Mouse (Mus musculus) embryonic facial prominence, embryonic 10.5 days (tissue): Measurements from ENCODE around the gene Rhbdd1. TPM values are rescaled to one million over a fixed set of nuclear protein-coding genes. Genes with fewer than 3 reads are reported as not detected.

Experiments used
- DNase-seq: peaks from one replicate; pipeline ENCODE4 v3.0.0-alpha.2; 2017; ENCODE audit warnings: low spot score
- H3K27ac ChIP-seq: fragments of 300-500 bp; sonication (generic); replicated peaks from 2 replicates; pipeline ENCODE4 v1.5.1; 2016; ENCODE audit warnings: mild to moderate bottlenecking
- H3K27me3 ChIP-seq: fragments of 300-500 bp; sonication (generic); replicated peaks from 2 replicates; pipeline ENCODE4 v1.6.1; 2016; ENCODE audit warnings: low read depth, mild to moderate bottlenecking; ENCODE audit not compliant: poor library complexity, severe bottlenecking
- H3K36me3 ChIP-seq: fragments of 300-500 bp; sonication (generic); replicated peaks from 2 replicates; pipeline ENCODE4 v1.6.1; 2016; ENCODE audit warnings: mild to moderate bottlenecking, moderate library complexity
- H3K4me1 ChIP-seq: fragments of 300-500 bp; sonication (generic); 2 replicates; pipeline ENCODE4 v1.6.1; 2016
- H3K4me3 ChIP-seq: fragments of 300-500 bp; sonication (generic); 2 replicates; pipeline ENCODE4 v1.5.1; 2016; ENCODE audit warnings: mild to moderate bottlenecking, moderate library complexity
- H3K9me3 ChIP-seq: fragments of 300-500 bp; sonication (generic); 2 replicates; pipeline ENCODE4 v1.6.1; 2016; ENCODE audit warnings: mild to moderate bottlenecking
- WGBS: fragments of 180-500 bp; shearing (Covaris S2); methylation state at CpG from one replicate; pipeline ENCODE4 v1.1.7; 2016; 5-methylcytosine and 5-hydroxymethylcytosine counted together
- polyA plus RNA-seq: library from polyadenylated mRNA; unstranded; fragments of >200 nt; fragmentation: Nextera tagmentation; extraction: Ambion mirVana; gene quantifications from 2 replicates; pipeline ENCODE4 v1.2.1, GENCODE M21; 2016

Gene Rhbdd1
- 8.9 and 10.1 TPM in 2 replicates for polyA plus RNA-seq

DNA sequence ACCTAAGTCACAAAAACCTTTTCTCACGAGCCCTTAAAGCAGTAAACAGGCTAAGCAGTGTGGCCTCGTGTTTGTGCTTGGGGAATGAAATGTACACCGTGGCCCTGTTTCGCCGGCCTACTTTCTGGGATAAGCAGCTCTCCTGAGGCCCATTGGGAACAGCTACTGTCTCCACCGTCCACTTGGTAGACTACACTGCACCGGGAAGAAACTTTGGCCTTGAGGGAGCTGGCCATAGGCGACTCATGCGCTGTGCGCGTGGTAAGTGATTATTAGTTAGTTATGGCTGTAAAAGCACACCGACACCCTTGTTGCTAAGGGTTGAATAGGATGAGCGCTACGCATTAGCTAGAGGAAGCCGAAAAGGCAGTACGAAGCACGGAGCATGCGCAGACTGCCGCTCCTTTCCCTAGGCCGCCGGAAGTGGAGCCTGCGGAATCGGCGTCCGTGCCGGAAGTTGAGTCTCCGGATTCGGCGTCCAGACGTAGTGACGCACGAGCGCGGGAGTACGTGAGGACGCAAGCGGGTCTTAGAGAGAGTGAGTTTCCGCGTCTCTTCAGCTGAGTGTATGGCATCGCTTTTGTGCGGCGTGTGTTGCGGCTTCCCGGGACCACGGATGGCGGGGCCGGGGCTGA, at the start of gene Rhbdd1:
TSS of gene Rhbdd1 (plus strand) at position 342 of the 635 bp plus-strand sequence.
- WGBS: 5% methylated on average over 47 of the region's 47 CpGs
- peak; percentile 96 for DNase-seq
- Histone ChIP-seq H3K4me1 (peaks cover 24% of the 10 kb centered on the region), H3K27ac (peak within 1 kb of the TSS; percentile 98), H3K4me3 (peak within 1 kb of the TSS; percentile 89), H3K27me3 (no peaks in the 10 kb centered on the region), H3K9me3 (no peaks in the 10 kb centered on the region), H3K36me3 (no peaks in the 10 kb centered on the region)

GRCm38 (mm10) chr1:82267547-82267946, 48.7 kb upstream of the Rhbdd1 start:
- Histone ChIP-seq H3K27ac (no peak overlapping the region), H3K27me3 (no peaks in the 10 kb centered on the region), H3K9me3 (no peaks in the 10 kb centered on the region), H3K4me1 (peaks cover 6% of the 10 kb centered on the region), H3K36me3 (peaks cover 16% of the 10 kb centered on the region; the same call in 1 of the 2 replicates), H3K4me3 (no peak overlapping the region)
- DNase-seq: no peak
- 79% methylated on average over 4 of the region's 4 CpGs for WGBS

- Histone ChIP-seq H3K27me3 (no peaks in the 10 kb centered on the region), H3K4me3 (no peak overlapping the region), H3K27ac (no peak overlapping the region), H3K36me3 (peaks cover 22% of the 10 kb centered on the region), H3K4me1 (peaks cover 20% of the 10 kb centered on the region), H3K9me3 (no peaks in the 10 kb centered on the region)
- 74% methylated on average over 5 of the region's 5 CpGs for WGBS
- DNase-seq: no peak
Measured at GRCm38 (mm10) chr1:82272231-82272630, 44.0 kb upstream of the Rhbdd1 start.

GRCm38 (mm10) chr1:82273529-82273928, 42.7 kb upstream of the Rhbdd1 start:
- Histone ChIP-seq H3K4me3 (no peak overlapping the region), H3K9me3 (no peaks in the 10 kb centered on the region), H3K4me1 (peaks cover 20% of the 10 kb centered on the region), H3K27me3 (no peaks in the 10 kb centered on the region), H3K36me3 (peaks cover 35% of the 10 kb centered on the region), H3K27ac (0 out of 2 replicates have a peak overlapping the region, but pooled peaks have one; percentile 15)
- no peak for DNase-seq
- 43% methylated on average over 6 of the region's 6 CpGs for WGBS

- Histone ChIP-seq H3K4me3 (no peak overlapping the region), H3K36me3 (peaks cover 42% of the 10 kb centered on the region), H3K4me1 (peaks cover 20% of the 10 kb centered on the region), H3K27me3 (no peaks in the 10 kb centered on the region), H3K9me3 (no peaks in the 10 kb centered on the region), H3K27ac (peak overlapping the region; percentile 15)
- 45% methylated on average over 1 of the region's 1 CpGs for WGBS
- no peak for DNase-seq
Measured at GRCm38 (mm10) chr1:82274361-82274760, 41.9 kb upstream of the Rhbdd1 start.

DNA sequence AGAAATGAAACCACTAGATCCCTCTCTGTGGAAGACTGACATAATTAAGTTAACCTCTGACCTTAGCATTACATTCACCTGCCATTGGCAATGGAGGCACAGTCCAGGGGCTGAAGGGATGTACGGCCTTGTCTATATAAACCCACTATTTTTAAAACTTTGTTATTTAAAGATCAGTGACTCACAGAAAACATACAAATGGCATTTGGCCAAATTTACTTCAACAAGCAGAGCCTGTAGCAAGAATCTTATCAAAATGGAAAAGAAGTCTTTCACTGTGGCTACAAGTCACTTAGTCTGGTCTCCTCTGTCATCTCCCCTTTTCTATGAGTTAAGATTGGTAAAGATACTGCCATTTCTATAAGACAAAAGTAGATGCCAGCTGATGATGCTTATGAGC, 36.5 kb upstream of the Rhbdd1 start:
- no peak for DNase-seq
- Histone ChIP-seq H3K9me3 (no peaks in the 10 kb centered on the region), H3K27ac (no peak overlapping the region), H3K27me3 (no peaks in the 10 kb centered on the region), H3K4me1 (peaks cover 22% of the 10 kb centered on the region), H3K4me3 (no peak overlapping the region), H3K36me3 (peaks cover 39% of the 10 kb centered on the region)
- 60% methylated on average over 1 of the region's 1 CpGs for WGBS

DNA sequence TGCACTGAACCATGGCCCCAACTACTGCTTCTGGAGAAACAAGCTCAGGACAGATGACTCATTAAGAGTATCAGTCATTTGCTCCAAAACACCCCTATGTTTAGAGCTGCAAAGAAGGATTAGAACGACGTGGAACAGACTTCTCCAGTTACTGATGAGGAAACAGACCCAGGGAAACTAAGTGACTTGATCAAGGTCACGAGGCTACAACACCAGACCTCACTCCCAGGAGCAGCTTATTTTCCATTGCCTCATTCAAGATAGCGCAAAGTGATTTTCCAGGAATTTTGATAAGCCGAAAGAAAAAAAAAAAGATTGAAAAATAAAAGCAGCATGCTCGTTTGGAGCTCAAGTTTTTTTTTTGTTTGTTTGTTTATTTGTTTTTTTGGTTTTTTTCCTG, 34.4 kb upstream of the Rhbdd1 start:
- Histone ChIP-seq H3K4me3 (no peak overlapping the region), H3K27me3 (peaks cover 5% of the 10 kb centered on the region), H3K36me3 (peaks cover 33% of the 10 kb centered on the region), H3K9me3 (no peaks in the 10 kb centered on the region), H3K27ac (no peak overlapping the region), H3K4me1 (peaks cover 38% of the 10 kb centered on the region)
- WGBS: 75% methylated on average over 6 of the region's 6 CpGs
- no peak for DNase-seq

- Histone ChIP-seq H3K4me3 (peak overlapping the region; percentile 76), H3K36me3 (peaks cover 33% of the 10 kb centered on the region), H3K27me3 (peaks cover 17% of the 10 kb centered on the region), H3K27ac (peak overlapping the region; percentile 98), H3K4me1 (peaks cover 51% of the 10 kb centered on the region), H3K9me3 (peaks cover 4% of the 10 kb centered on the region; the same call in 1 of the 2 replicates)
- under 1% methylated on average over 35 of the region's 35 CpGs for WGBS
- DNase-seq: peak; percentile 95
Measured at GRCm38 (mm10) chr1:82282992-82283611, 33.1 kb upstream of the Rhbdd1 start.

DNA sequence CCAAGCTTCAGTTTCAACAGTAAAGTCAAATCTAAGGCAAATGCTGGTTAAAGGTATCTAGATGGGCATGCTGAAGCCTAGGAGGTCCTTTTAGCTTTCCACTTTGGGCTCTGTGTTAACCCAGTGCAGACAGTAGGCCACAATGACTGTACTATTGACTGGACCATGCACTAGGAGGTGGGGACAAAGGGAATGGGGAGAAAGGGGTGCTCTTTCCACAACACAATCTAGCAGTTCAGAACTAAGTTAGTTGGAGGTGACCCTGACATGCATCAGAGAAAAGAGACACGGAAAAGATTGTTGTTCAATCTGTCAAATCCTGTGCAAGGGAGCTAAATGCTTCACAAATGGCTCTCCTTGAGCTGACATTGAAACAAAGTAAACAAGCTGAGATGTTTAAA, 32.4 kb upstream of the Rhbdd1 start:
- H3K4me1 ChIP-seq: peaks cover 59% of the 10 kb centered on the region
- peaks cover 9% of the 10 kb centered on the region; the same call in 1 of the 2 replicates for H3K9me3 ChIP-seq
- peaks cover 33% of the 10 kb centered on the region for H3K36me3 ChIP-seq
- 3% methylated on average over 1 of the region's 1 CpGs for WGBS
- peak overlapping the region; percentile 98 for H3K27ac ChIP-seq
- H3K4me3 ChIP-seq: peak overlapping the region; percentile 76
- peak; percentile 47 for DNase-seq
- peaks cover 25% of the 10 kb centered on the region for H3K27me3 ChIP-seq

DNA sequence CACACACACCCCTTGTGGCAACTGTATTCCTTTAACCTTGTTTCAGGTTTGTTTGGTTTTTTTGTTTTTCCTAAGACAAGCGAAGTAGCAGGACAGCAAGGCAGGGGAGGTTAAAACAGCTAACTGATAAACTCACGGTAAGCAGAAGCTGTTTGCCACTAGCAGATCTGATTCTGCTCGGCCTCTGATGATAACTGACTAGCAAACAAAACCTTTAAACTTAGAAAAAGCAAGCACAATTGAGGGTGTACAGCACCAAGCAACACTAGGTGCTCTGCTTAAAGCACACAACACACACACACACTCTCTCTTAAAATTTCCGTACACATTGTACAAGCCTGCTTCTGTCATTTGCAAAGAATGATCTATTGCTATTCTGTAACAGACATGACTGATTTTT, 31.8 kb upstream of the Rhbdd1 start:
- H3K27ac ChIP-seq: peak overlapping the region; percentile 98
- peaks cover 30% of the 10 kb centered on the region for H3K27me3 ChIP-seq
- peak overlapping the region; percentile 76 for H3K4me3 ChIP-seq
- no peak for DNase-seq
- peaks cover 33% of the 10 kb centered on the region for H3K36me3 ChIP-seq
- WGBS: 36% methylated on average over 4 of the region's 4 CpGs
- H3K9me3 ChIP-seq: peaks cover 9% of the 10 kb centered on the region; the same call in 1 of the 2 replicates
- H3K4me1 ChIP-seq: peaks cover 64% of the 10 kb centered on the region

DNA sequence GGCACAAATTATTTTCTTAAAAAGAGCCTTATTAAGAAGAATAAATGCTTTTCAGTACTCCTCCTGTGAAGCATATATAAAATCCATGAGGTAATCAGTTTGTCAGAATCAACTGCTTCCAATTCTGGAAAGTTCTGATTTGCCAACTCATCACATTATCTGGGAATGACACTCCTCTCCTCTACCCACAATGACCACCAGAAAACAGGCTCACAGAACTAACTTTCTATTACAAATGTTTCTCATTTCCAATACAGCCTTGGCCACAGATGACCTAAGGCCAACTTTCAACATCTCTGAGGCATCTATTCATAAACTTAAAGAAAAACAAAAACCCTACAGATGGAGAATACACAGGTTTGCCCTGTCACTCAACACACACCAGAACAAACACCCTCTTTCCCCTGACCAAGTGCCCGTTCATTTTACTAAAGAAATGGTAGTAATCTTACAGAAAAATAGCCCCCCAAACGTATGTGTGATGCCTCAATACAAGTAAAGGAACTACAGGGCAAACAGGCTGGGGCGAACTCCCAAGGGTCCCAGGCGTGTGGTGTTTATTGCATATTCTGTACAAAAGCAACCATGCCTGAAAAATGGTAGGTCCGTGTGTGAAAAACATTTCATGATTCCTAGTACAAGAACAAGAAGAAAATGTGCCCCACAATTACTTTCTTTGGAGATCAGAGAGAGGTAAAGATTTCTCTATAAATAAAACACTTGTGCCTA, 30.6 kb upstream of the Rhbdd1 start:
- peaks cover 33% of the 10 kb centered on the region for H3K27me3 ChIP-seq
- H3K4me1 ChIP-seq: peaks cover 76% of the 10 kb centered on the region
- peak overlapping the region; percentile 75 for H3K27ac ChIP-seq
- peak overlapping the region; percentile 76 for H3K4me3 ChIP-seq
- H3K9me3 ChIP-seq: peaks cover 9% of the 10 kb centered on the region; the same call in 1 of the 2 replicates
- WGBS: 41% methylated on average over 5 of the region's 5 CpGs
- H3K36me3 ChIP-seq: peaks cover 32% of the 10 kb centered on the region
- no peak for DNase-seq

DNA sequence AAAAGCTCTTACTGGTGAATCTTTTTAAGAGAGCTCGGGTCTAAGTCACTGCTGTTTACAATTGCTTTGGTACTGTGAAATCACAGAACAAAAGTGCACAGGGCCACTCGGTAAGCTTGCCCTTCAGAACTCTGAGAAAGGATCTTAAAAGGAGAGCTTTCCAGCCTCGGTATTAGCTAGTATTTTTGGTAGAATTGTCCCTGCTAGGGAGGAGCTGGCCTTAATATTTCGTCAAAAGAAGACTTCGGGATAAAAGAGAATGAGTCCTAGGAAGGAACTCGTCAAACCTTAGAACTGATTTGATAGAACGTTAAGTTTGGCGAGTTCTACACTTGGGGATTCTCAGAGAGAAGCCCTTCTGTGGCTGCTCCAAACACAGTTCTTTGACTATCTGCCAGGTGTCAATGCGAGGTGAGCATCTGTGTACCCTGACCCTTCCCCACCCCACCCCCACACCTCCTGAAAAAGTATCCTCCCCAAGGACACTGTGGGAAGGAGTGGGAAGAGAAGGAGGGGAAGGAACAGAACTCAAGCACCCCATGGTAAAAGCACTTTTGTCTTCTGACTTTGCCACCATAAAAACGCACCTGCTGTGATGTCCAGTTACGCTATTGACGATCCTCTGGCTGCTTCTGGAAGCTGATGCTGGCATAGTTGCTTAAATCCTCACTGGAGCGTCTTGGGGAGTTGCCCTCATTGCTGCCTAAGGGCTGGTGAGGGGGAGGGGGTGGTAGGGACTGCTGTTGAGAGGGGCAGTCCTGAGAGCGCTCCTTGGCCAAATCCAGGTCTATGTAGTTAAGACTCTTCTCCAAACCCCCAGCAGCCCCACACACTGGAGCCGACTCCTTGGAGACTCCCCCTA, 29.8 kb upstream of the Rhbdd1 start:
- Histone ChIP-seq H3K27me3 (peaks cover 33% of the 10 kb centered on the region), H3K4me3 (peak overlapping the region; percentile 76), H3K27ac (peak overlapping the region; percentile 75), H3K9me3 (peaks cover 9% of the 10 kb centered on the region; the same call in 1 of the 2 replicates), H3K36me3 (peaks cover 32% of the 10 kb centered on the region), H3K4me1 (peaks cover 76% of the 10 kb centered on the region)
- no peak for DNase-seq
- 30% methylated on average over 15 of the region's 15 CpGs for WGBS
